Mouse (Mus musculus) thymus, adult 2 months (tissue): ENCODE measurements at regions not wholly inside any gene's neighbourhood (a gene's known extent, or its start where the extent isn't known, plus 50 kb on each side); places are given as distances from the start of the nearest gene placed in this dataset.

Source experiments
- CTCF ChIP-seq: fragments of 200-500 bp; IDR thresholded peaks from 2 replicates; pipeline ENCODE4 v1.5.1; 2012; ENCODE audit warnings: mild to moderate bottlenecking, control low read depth, low read length, moderate library complexity, borderline replicate concordance; ENCODE audit not compliant: control insufficient read depth, poor library complexity, insufficient read depth; ENCODE audit errors: extremely low read depth
- POLR2A ChIP-seq: fragments of 200-500 bp; IDR thresholded peaks from 2 replicates; pipeline ENCODE4 v1.6.1; 2012; ENCODE audit warnings: mild to moderate bottlenecking, low read length, control low read depth, moderate library complexity; ENCODE audit not compliant: control insufficient read depth, poor library complexity, insufficient read depth; ENCODE audit errors: extremely low read depth

- TF ChIP-seq CTCF (no peak), POLR2A (no peak)
These were observed 430.3 kb downstream of the Zfp536 start for GRCm38 (mm10) chr7:37343021-37343593.
